Mouse (Mus musculus) hindbrain, postnatal 0 days (tissue): ENCODE results near the gene Stat4. TPM values are rescaled to one million over a fixed set of nuclear protein-coding genes. Genes with fewer than 3 reads are reported as not detected.

Experiments
- ATAC-seq: fragments of 200-750 bp; cut with Nextera tagmentation; 2 replicates; pipeline ENCODE4 v1.8.0; 2017; ENCODE audit warnings: mild to moderate bottlenecking, moderate TSS enrichment, moderate library complexity
- DNase-seq: peaks from one replicate; pipeline ENCODE4 v3.0.0-alpha.2; 2015; ENCODE audit warnings: low spot score
- H3K27ac ChIP-seq: fragments of 300-500 bp; sonication (generic); 2 replicates; pipeline ENCODE4 v1.5.1; 2014; ENCODE audit warnings: mild to moderate bottlenecking
- H3K27me3 ChIP-seq: fragments of 300-500 bp; sonication (generic); 2 replicates; pipeline ENCODE4 v1.6.1; 2014; ENCODE audit warnings: low read length, mixed read lengths; ENCODE audit not compliant: insufficient read depth
- H3K36me3 ChIP-seq: fragments of 300-500 bp; sonication (generic); 2 replicates; pipeline ENCODE4 v1.6.1; 2014; ENCODE audit warnings: low read length, mixed read lengths; ENCODE audit not compliant: insufficient read depth
- H3K4me1 ChIP-seq: fragments of 300-500 bp; sonication (generic); 2 replicates; pipeline ENCODE4 v1.6.1; 2014; ENCODE audit warnings: antibody characterized with exemption, low read length, mixed read lengths; ENCODE audit not compliant: insufficient read depth
- H3K4me2 ChIP-seq: fragments of 300-500 bp; sonication (generic); 2 replicates; pipeline ENCODE4 v1.6.1; 2014; ENCODE audit warnings: low read depth, mild to moderate bottlenecking, low read length, moderate library complexity, mixed read lengths
- H3K4me3 ChIP-seq: fragments of 300-500 bp; sonication (generic); 2 replicates; pipeline ENCODE4 v1.5.1; 2014; ENCODE audit warnings: low read length
- H3K9ac ChIP-seq: fragments of 300-500 bp; sonication (generic); replicated peaks from 2 replicates; pipeline ENCODE4 v1.6.1; 2014; ENCODE audit warnings: mild to moderate bottlenecking, low read length, moderate library complexity, mixed read lengths
- H3K9me3 ChIP-seq: fragments of 300-500 bp; sonication (generic); 2 replicates; pipeline ENCODE4 v1.6.1; 2016; ENCODE audit warnings: low read length, mixed read lengths
- CTCF ChIP-seq: IDR thresholded peaks from 2 replicates; pipeline ENCODE4 v1.5.1; 2016; ENCODE audit warnings: antibody characterized with exemption, control low read depth, low read depth
- WGBS: fragments of 180-500 bp; shearing (Covaris S2); extraction: QIAGEN DNeasy Blood & Tissue Kit; methylation state at CpG from one replicate; pipeline ENCODE4 v1.1.7; 2014; 5-methylcytosine and 5-hydroxymethylcytosine counted together
- polyA plus RNA-seq: library from polyadenylated mRNA; unstranded; fragments of >200 nt; fragmentation: Nextera tagmentation; extraction: Ambion mirVana; gene quantifications from 2 replicates; pipeline ENCODE4 v1.2.1, GENCODE M21; 2015
- total RNA-seq: library from RNA; depleted of rRNA; stranded (reverse); fragments of >200 nt; gene quantifications from 2 replicates; pipeline ENCODE4 v1.2.3, GENCODE M21; 2014

Gene Stat4
- total and polyA plus RNA-seq, 2 experiments from 2014 or later, result 0.31 to 0.78 TPM

GRCm38 (mm10) chr1:52120191-52120590 is 133.2 kb downstream of the Stat4 start:
- TF ChIP-seq CTCF, result no peak
- H3K4me2 ChIP-seq, result peak overlapping the region; percentile 96
- peak overlapping the region; percentile 56 for H3K9ac ChIP-seq
- H3K4me3 ChIP-seq, result peak overlapping the region; percentile 62
- DNase-seq, result no peak
- no peaks in the 10 kb centered on the region; the same call in 1 of the 2 replicates for H3K4me1 ChIP-seq
- H3K9me3 ChIP-seq, result no peaks in the 10 kb centered on the region
- 41% methylated on average over 10 of the region's 10 CpGs for WGBS
- no peak overlapping the region for H3K27ac ChIP-seq
- no peaks in the 10 kb centered on the region for H3K27me3 ChIP-seq
- H3K36me3 ChIP-seq, result no peaks in the 10 kb centered on the region
- ATAC-seq, result no peak

- Histone ChIP-seq H3K9ac (no peak overlapping the region), H3K36me3 (no peaks in the 10 kb centered on the region), H3K4me3 (no peak overlapping the region), H3K4me1 (no peaks in the 10 kb centered on the region; the same call in 1 of the 2 replicates), H3K4me2 (peak overlapping the region; percentile 96; the same call in 1 of the 2 replicates), H3K9me3 (no peaks in the 10 kb centered on the region), H3K27me3 (no peaks in the 10 kb centered on the region), H3K27ac (no peak overlapping the region)
- DNase-seq, result no peak
- 89% methylated on average over 3 of the region's 3 CpGs for WGBS
- ATAC-seq, result no peak
- no peak for TF ChIP-seq CTCF
Measured at GRCm38 (mm10) chr1:52121052-52121451, 134.1 kb downstream of the Stat4 start.

- ATAC-seq, result no peak
- DNase-seq, result no peak
- Histone ChIP-seq H3K4me2 (no peak overlapping the region), H3K9me3 (no peaks in the 10 kb centered on the region), H3K4me3 (no peak overlapping the region), H3K9ac (no peak overlapping the region), H3K36me3 (peaks cover 6% of the 10 kb centered on the region; the same call in 1 of the 2 replicates), H3K27ac (no peak overlapping the region), H3K4me1 (no peaks in the 10 kb centered on the region; the same call in 1 of the 2 replicates), H3K27me3 (no peaks in the 10 kb centered on the region)
- TF ChIP-seq CTCF, result no peak
- 67% methylated on average over 3 of the region's 3 CpGs for WGBS
Measured at GRCm38 (mm10) chr1:52124818-52125217, 137.9 kb downstream of the Stat4 start.

- no peak overlapping the region for H3K27ac ChIP-seq
- DNase-seq, result no peak
- no peak for TF ChIP-seq CTCF
- no peak overlapping the region for H3K9ac ChIP-seq
- H3K4me2 ChIP-seq, result no peak overlapping the region
- no peak overlapping the region for H3K4me3 ChIP-seq
- no peaks in the 10 kb centered on the region for H3K4me1 ChIP-seq
- no peaks in the 10 kb centered on the region for H3K9me3 ChIP-seq
- WGBS, result 90% methylated on average over 6 of the region's 6 CpGs
- ATAC-seq, result no peak
- peaks cover 6% of the 10 kb centered on the region; the same call in 1 of the 2 replicates for H3K36me3 ChIP-seq
- H3K27me3 ChIP-seq, result no peaks in the 10 kb centered on the region
Measured at GRCm38 (mm10) chr1:52127350-52127749, 140.4 kb downstream of the Stat4 start.

GRCm38 (mm10) chr1:52129794-52130193 is 142.8 kb downstream of the Stat4 start:
- no peak for ATAC-seq
- Histone ChIP-seq H3K9me3 (no peaks in the 10 kb centered on the region), H3K27me3 (no peaks in the 10 kb centered on the region), H3K36me3 (peaks cover 6% of the 10 kb centered on the region; the same call in 1 of the 2 replicates), H3K4me1 (no peaks in the 10 kb centered on the region), H3K4me3 (no peak overlapping the region), H3K4me2 (no peak overlapping the region), H3K9ac (no peak overlapping the region), H3K27ac (no peak overlapping the region)
- no peak for DNase-seq
- TF ChIP-seq CTCF, result no peak
- WGBS, result 73% methylated on average over 6 of the region's 6 CpGs

- H3K4me2 ChIP-seq, result no peak overlapping the region
- no peaks in the 10 kb centered on the region for H3K27me3 ChIP-seq
- DNase-seq, result no peak
- peaks cover 6% of the 10 kb centered on the region; the same call in 1 of the 2 replicates for H3K36me3 ChIP-seq
- no peak for ATAC-seq
- no peak overlapping the region for H3K4me3 ChIP-seq
- H3K27ac ChIP-seq, result no peak overlapping the region
- no peaks in the 10 kb centered on the region for H3K4me1 ChIP-seq
- WGBS, result 83% methylated on average over 11 of the region's 11 CpGs
- H3K9me3 ChIP-seq, result no peaks in the 10 kb centered on the region
- peak; percentile 27; the same call in 1 of the 2 replicates for TF ChIP-seq CTCF
- no peak overlapping the region for H3K9ac ChIP-seq
Measured at GRCm38 (mm10) chr1:52131787-52132377, 144.9 kb downstream of the Stat4 start.

- DNase-seq (no peak), ATAC-seq (no peak)
- 62% methylated on average over 8 of the region's 8 CpGs for WGBS
- no peak overlapping the region for H3K9ac ChIP-seq
- H3K4me3 ChIP-seq, result no peak overlapping the region
- H3K9me3 ChIP-seq, result no peaks in the 10 kb centered on the region
- H3K36me3 ChIP-seq, result no peaks in the 10 kb centered on the region; the same call in 1 of the 2 replicates
- no peak for TF ChIP-seq CTCF
- H3K4me1 ChIP-seq, result 0 out of 2 replicates have a peak, but pooled peaks cover 3% of the 10 kb centered on the region
- no peak overlapping the region for H3K4me2 ChIP-seq
- no peak overlapping the region for H3K27ac ChIP-seq
- no peaks in the 10 kb centered on the region for H3K27me3 ChIP-seq
Measured at GRCm38 (mm10) chr1:52133254-52133653, 146.3 kb downstream of the Stat4 start.
